Mouse (Mus musculus): Measurements from ENCODE around the gene Aldh16a1. TPM values are rescaled to one million over a fixed set of nuclear protein-coding genes. Genes with fewer than 3 reads are reported as not detected.

Aldh16a1 gene
- polyA plus RNA-seq, 1 experiment from 2014 or later: 13.0 TPM

- 87% methylated on average over 3 of the region's 3 CpGs for WGBS (ENCODE audit: missing documents)
- no peak overlapping the region for H3K4me3 ChIP-seq (ENCODE audit: inconsistent target)
- no peak overlapping the region for H3K27ac ChIP-seq
- H3K36me3 ChIP-seq (ENCODE audit: inconsistent target): no peaks in the 10 kb centered on the region
- no peaks in the 10 kb centered on the region for H3K79me2 ChIP-seq (ENCODE audit: inconsistent target)
Measured at GRCm38 (mm10) chr7:45169495-45169894, 15.1 kb upstream of the Aldh16a1 start.

DNA sequence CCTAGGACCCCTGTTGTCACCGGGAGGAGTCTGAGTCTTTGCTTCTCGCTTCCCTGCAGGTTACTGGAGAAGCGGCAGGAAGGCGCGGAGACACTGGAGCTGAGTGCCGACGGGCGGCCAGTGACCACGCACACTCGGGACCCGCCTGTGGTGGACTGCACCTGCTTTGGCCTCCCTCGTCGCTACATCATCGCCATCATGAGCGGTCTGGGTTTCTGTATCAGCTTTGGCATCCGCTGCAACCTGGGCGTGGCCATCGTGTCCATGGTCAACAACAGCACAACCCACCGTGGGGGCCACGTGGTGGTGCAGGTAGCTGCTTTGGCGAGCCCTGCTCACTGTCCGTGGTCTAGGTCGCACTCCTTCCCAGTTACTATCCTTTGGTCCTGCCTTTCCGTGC is 14.3 kb upstream of the Aldh16a1 start:
- Histone ChIP-seq H3K27ac (no peak overlapping the region), H3K36me3 (ENCODE audit: inconsistent target) (no peaks in the 10 kb centered on the region), H3K79me2 (ENCODE audit: inconsistent target) (no peaks in the 10 kb centered on the region), H3K4me3 (ENCODE audit: inconsistent target) (no peak overlapping the region)
- 15% methylated on average over 21 of the region's 24 CpGs for WGBS (ENCODE audit: missing documents)

DNA sequence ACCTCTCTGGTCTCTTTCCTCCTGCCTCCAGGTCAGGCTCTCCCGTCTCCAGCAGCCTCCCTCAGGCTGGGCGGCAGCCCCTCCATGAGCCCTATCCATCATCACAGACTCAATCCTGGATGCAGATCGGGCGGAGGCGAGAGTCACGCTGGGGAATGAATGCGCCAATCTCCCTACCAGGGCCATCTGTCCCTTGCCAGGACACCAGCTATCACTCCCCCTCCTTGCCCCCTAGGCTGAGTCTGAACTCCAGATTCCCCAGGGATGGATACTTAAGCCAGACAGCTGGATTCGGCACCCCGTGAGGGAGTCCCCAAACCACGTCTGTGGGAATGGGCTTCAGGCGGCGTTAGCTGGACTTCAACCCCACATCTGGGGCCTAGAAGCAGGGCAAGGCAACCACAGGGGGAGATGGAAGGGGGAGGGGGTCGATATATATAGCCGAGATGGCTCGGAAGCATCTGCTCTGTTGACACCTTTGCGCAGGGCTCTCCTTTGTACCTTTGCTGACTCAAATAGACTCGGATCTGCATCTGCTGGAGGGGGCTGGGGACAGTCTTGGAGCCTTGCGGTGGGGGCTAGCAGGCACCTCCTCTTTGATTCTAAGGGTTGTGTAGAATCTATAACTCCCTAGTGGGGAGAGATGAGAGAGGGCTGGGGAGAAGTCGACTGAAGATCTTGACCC is 13.5 kb upstream of the Aldh16a1 start:
- Histone ChIP-seq H3K79me2 (ENCODE audit: inconsistent target) (no peaks in the 10 kb centered on the region), H3K36me3 (ENCODE audit: inconsistent target) (no peaks in the 10 kb centered on the region), H3K4me3 (ENCODE audit: inconsistent target) (no peak overlapping the region), H3K27ac (no peak overlapping the region)
- 13% methylated on average over 19 of the region's 19 CpGs for WGBS (ENCODE audit: missing documents)

GRCm38 (mm10) chr7:45166950-45167401 is 12.6 kb upstream of the Aldh16a1 start:
- Histone ChIP-seq H3K27ac (no peak overlapping the region), H3K36me3 (ENCODE audit: inconsistent target) (no peaks in the 10 kb centered on the region), H3K79me2 (ENCODE audit: inconsistent target) (no peaks in the 10 kb centered on the region), H3K4me3 (ENCODE audit: inconsistent target) (no peak overlapping the region)
- 41% methylated on average over 6 of the region's 10 CpGs for WGBS (ENCODE audit: missing documents)

GRCm38 (mm10) chr7:45165701-45166100 is 11.3 kb upstream of the Aldh16a1 start:
- Histone ChIP-seq H3K27ac (no peak overlapping the region), H3K4me3 (ENCODE audit: inconsistent target) (no peak overlapping the region), H3K79me2 (ENCODE audit: inconsistent target) (no peaks in the 10 kb centered on the region), H3K36me3 (ENCODE audit: inconsistent target) (no peaks in the 10 kb centered on the region)
- WGBS (ENCODE audit: missing documents): 82% methylated on average over 11 of the region's 11 CpGs

GRCm38 (mm10) chr7:45164833-45165232 is 10.4 kb upstream of the Aldh16a1 start:
- Histone ChIP-seq H3K36me3 (ENCODE audit: inconsistent target) (peaks cover 3% of the 10 kb centered on the region; the same call in 1 of the 2 replicates), H3K4me3 (ENCODE audit: inconsistent target) (no peak overlapping the region), H3K27ac (no peak overlapping the region), H3K79me2 (ENCODE audit: inconsistent target) (no peaks in the 10 kb centered on the region)
- 78% methylated on average over 5 of the region's 5 CpGs for WGBS (ENCODE audit: missing documents)

GRCm38 (mm10) chr7:45163735-45164490 is 9.5 kb upstream of the Aldh16a1 start, which contains the start of gene Slc17a7:
Slc17a7 (plus strand) TSS chr7:45163949.
- WGBS (ENCODE audit: missing documents): 5% methylated on average over 38 of the region's 41 CpGs
- H3K4me3 ChIP-seq (ENCODE audit: inconsistent target): no peak within 1 kb of the TSS
- peaks cover 8% of the 10 kb centered on the region; the same call in 1 of the 2 replicates for H3K36me3 ChIP-seq (ENCODE audit: inconsistent target)
- no peak within 1 kb of the TSS for H3K27ac ChIP-seq
- H3K79me2 ChIP-seq (ENCODE audit: inconsistent target): no peaks in the 10 kb centered on the region

DNA sequence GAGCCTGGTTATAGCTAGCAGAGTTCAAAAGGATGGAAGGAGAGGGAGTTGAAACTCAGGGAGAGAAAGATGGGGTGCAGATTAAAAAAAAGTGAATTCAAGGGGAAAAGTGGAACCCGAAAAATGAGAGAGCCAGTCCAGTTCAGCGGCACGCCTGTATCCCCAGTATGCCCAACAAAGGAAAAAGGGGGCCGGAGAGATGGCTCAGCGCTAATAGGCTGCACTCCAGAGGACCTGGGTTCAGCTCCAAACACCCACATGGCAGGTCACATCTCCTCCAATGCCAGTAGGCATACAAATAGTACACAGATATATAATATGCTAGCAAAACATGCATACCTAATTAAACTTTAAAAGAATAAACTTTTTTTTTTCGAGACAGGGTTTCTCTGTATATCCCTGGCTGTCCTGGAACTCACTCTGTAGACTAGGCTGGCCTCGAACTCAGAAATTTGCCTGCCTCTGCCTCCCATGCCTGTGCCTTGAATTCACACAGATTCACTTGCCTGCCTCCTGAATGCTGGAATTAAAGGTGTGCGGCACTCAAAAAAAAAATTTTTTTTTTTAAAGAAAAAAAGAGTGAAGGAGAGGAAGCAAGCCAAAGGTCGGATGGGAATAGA is 8.7 kb upstream of the Aldh16a1 start:
- Histone ChIP-seq H3K36me3 (ENCODE audit: inconsistent target) (peaks cover 14% of the 10 kb centered on the region; the same call in 1 of the 2 replicates), H3K79me2 (ENCODE audit: inconsistent target) (no peaks in the 10 kb centered on the region), H3K4me3 (ENCODE audit: inconsistent target) (no peak overlapping the region), H3K27ac (no peak overlapping the region)
- WGBS (ENCODE audit: missing documents): 68% methylated on average over 9 of the region's 9 CpGs

DNA sequence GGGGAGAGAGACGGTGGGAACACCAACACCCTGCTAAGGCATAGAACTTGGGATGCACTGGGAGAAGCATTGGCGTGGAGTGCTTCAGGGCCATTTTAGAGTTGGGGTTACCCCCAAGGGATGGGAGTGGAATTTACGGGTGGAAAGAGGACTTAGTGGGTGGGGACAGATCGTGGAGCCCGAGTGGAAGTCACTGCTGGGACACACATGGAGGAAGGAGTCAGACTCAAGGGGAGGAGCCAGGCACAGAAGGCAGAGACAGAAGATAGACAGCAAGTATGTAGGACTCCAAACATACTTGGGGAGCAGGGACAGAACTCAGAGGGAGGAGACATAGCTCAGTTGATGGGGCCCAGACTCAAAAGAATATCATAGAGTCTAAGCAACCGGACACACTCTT is 8.2 kb upstream of the Aldh16a1 start:
- Histone ChIP-seq H3K79me2 (ENCODE audit: inconsistent target) (no peaks in the 10 kb centered on the region), H3K4me3 (ENCODE audit: inconsistent target) (no peak overlapping the region), H3K27ac (no peak overlapping the region), H3K36me3 (ENCODE audit: inconsistent target) (peaks cover 16% of the 10 kb centered on the region; the same call in 1 of the 2 replicates)
- WGBS (ENCODE audit: missing documents): 30% methylated on average over 6 of the region's 6 CpGs

DNA sequence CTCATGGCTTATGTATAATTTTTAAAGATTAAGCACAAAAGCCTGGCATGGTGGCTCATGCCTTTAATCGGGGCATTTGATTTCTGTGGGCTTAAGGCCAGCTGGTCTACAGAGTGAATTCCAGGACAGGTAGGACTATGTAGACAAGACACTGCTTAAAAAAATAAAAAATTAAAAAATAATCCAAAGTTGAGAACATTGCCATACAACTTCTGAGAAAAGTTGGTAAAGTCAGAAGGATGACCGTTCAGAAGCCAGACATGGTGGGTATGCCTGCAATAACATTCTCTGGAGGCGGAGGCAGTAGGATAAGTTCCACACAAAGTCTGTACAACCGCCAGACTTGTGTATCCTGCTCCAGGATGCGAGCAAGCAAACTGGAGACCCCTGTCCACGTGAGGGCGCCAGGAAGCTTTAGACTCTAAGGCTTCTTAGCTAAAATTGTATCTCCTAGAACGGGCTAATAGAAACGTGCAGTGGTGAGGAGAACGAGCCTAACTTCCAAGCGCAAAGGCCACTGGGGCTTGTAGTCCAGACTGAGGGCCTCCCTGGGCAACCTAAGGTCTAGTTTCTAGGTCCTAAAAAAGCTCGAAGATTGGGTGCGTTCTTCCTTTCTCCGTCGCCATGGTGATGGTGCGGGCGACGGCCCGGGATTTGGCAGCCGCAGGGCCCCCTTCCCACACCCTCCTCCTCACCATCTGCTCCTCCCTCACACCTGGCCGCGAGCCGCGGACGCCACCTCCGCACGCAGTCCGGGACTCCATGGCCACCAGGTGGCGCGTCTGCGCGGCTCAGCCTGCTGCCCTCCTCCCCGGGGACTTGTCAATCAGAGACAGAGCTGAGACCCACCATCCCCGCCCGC is 7.5 kb upstream of the Aldh16a1 start:
- H3K27ac ChIP-seq: no peak overlapping the region
- no peaks in the 10 kb centered on the region for H3K79me2 ChIP-seq (ENCODE audit: inconsistent target)
- H3K4me3 ChIP-seq (ENCODE audit: inconsistent target): no peak overlapping the region
- peaks cover 16% of the 10 kb centered on the region; the same call in 1 of the 2 replicates for H3K36me3 ChIP-seq (ENCODE audit: inconsistent target)
- 5% methylated on average over 35 of the region's 35 CpGs for WGBS (ENCODE audit: missing documents)

DNA sequence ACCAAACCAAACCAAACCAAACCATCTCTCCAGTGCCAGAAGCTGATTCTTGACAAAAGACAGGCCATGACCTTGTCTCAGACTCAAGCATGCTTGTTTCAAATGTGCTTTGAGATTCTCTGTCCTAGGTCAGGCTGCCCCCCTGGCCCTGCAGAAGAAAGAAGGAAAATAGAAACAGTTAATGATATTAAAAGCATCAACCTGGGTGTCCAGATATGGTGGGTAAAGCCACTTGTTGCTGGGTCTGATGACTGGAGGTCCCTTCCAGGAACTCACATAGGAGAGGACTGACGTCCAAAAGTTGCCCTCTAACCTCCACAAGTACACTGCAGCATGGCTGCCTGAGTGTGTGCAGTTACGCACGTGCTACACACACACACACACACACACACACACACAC is 6.5 kb upstream of the Aldh16a1 start:
- peaks cover 16% of the 10 kb centered on the region; the same call in 1 of the 2 replicates for H3K36me3 ChIP-seq (ENCODE audit: inconsistent target)
- no peak overlapping the region for H3K27ac ChIP-seq
- no peak overlapping the region for H3K4me3 ChIP-seq (ENCODE audit: inconsistent target)
- 80% methylated on average over 2 of the region's 3 CpGs for WGBS (ENCODE audit: missing documents)
- no peaks in the 10 kb centered on the region for H3K79me2 ChIP-seq (ENCODE audit: inconsistent target)

DNA sequence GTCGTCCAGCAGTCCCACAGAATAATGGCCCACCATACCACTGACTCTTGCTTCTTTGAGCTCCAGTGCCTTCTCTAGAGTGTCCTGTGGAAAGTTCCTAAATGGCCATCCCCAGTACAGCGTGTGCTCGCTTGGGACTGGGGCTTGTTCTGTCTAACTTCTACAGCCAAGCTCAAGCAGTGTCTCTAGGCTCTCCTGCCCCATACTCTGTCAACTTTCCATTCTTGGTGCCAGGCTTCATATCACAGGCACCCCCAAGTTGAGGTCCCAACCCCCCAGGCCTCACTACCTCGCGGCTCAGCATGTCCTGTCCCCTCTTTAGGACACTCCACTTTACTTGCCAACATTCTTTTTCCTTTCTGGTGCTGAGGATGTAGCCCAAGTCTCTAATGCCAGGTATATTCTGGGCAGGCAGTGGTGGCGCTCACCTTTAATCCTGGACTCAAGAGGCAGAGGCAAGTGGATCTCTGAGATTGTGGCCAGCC is 6.0 kb upstream of the Aldh16a1 start:
- no peaks in the 10 kb centered on the region for H3K79me2 ChIP-seq (ENCODE audit: inconsistent target)
- H3K36me3 ChIP-seq (ENCODE audit: inconsistent target): peaks cover 16% of the 10 kb centered on the region; the same call in 1 of the 2 replicates
- no peak overlapping the region for H3K4me3 ChIP-seq (ENCODE audit: inconsistent target)
- no peak overlapping the region for H3K27ac ChIP-seq
- 94% methylated on average over 5 of the region's 6 CpGs for WGBS (ENCODE audit: missing documents)

- Histone ChIP-seq H3K4me3 (ENCODE audit: inconsistent target) (no peak overlapping the region), H3K79me2 (ENCODE audit: inconsistent target) (no peaks in the 10 kb centered on the region), H3K36me3 (ENCODE audit: inconsistent target) (peaks cover 16% of the 10 kb centered on the region; the same call in 1 of the 2 replicates), H3K27ac (no peak overlapping the region)
- WGBS (ENCODE audit: missing documents): 100% methylated on average over 5 of the region's 6 CpGs
Measured at GRCm38 (mm10) chr7:45158991-45159390, 4.6 kb upstream of the Aldh16a1 start.

GRCm38 (mm10) chr7:45157459-45157858 is 3.1 kb upstream of the Aldh16a1 start:
- WGBS (ENCODE audit: missing documents): 95% methylated on average over 14 of the region's 14 CpGs
- H3K4me3 ChIP-seq (ENCODE audit: inconsistent target): no peak overlapping the region

More at GRCm38 (mm10) chr7:45157459-45157858, 3.1 kb upstream of the Aldh16a1 start:
- H3K36me3 ChIP-seq (ENCODE audit: inconsistent target): peaks cover 16% of the 10 kb centered on the region; the same call in 1 of the 2 replicates
- no peaks in the 10 kb centered on the region for H3K79me2 ChIP-seq (ENCODE audit: inconsistent target)
- no peak overlapping the region for H3K27ac ChIP-seq

Measured in macrophage (primary cell).